Mouse (Mus musculus) right cerebral cortex, adult 2 months (tissue): ENCODE measurements at regions not wholly inside any gene's neighbourhood (a gene's known extent, or its start where the extent isn't known, plus 50 kb on each side); places are given as distances from the start of the nearest gene placed in this dataset.
A peak's percentile ranks its signal among the peaks of the same experiment; 100 is the strongest.

ENCODE experiments used
- DNase-seq, 2 experiments: peaks; one replicate each; pipeline ENCODE4 v3.0.0; 2021 to 2022; ENCODE audit warnings: low spot score in 2 of 2

DNA sequence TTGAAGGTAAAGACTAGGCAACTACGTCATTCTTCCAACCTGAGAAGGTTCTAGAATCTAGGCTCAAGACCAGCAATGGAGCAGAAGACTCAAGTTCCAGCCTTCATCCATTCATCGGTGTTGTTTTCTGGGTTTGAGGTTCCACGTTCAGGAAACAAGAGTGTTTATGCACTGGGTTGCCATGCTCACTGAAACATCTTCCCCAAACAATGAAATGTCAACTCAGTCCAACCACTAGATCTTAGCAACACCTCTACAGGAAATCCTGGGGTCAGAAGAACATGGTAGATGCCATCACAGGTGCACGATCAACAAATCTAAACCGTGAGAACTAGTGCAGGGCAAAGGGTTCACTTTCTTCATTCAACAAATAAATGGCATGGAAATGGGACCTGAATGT, 304.8 kb upstream of the Klf3 start:
- DNase-seq, result no peak

DNA sequence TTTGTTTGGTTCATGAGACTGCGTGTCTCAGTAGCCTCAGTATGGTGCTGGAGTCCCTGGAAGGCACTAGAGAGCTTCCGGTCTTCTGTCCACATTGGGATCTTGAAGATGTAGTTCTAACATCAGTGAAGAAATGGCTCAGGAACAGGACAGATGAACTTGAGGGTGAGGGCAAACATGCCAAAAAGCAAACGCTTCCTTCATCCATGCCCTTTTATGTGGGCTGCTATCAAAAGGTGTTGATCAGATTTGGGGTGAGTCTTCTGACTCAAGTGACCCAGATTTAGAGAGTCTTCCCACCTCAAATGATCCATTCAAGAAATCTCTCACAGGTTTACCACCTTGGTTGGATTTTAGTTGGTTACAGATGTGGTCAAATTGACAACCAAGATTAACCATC, 304.1 kb upstream of the Klf3 start:
- DNase-seq, result no peak

DNA sequence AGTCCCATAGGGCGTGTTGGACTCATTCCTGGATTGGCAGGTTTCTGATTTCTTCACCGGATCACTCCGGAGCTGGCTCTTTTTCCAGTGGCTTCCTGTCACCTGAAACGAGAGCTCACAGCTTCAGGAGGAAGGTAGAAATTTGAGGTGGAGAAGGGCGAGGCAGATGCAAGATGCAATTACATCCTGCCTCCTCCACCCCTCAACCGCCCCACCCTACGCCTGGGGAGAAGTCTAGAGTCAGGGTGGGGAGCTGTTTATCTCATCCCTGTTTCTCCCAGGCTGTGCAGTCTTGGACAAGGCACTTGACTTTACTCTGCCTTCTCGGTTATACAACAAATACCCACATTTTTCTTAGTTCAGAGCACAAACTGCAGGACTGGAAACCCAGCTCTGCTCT, 302.8 kb upstream of the Klf3 start:
- DNase-seq, result no peak

DNA sequence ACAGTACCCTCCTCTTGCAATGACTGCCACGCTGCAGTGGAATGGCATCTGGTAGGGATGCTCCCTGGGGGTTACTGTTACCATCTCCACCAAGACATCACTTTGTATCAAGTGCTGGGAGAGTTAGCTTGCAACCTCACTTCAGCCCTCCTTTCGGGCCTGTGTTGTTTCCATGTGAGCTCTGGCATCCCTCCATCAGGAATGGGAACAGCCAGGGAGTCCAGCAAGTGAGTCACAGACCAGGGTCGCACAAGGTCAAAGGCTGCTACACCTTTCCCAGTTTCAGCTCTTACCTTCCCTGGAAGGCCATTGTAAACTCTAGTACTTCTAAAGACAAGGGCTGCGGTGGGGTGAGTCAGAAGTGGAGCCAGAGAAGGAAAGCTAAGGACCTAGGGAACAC, 302.3 kb upstream of the Klf3 start:
- DNase-seq, result no peak

DNA sequence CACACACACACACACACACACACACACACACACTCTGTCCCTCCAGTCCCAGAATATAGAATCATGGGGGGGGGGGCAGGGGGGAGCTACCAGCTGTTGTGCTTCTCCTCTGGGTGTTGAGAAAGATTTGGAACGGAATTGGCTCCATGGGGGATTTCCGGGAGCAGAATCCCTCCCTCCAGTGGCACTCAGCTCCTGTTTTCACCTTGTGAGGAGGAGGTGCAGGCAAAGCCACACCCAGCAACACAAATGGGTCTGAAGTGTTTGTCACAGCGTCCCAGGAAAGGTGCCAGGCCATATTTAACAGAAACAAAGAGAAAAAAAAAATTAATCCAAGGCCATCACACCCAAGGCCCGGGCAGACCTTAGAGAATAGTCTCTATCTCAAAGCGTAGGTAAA, 301.4 kb upstream of the Klf3 start:
- no peak for DNase-seq

DNA sequence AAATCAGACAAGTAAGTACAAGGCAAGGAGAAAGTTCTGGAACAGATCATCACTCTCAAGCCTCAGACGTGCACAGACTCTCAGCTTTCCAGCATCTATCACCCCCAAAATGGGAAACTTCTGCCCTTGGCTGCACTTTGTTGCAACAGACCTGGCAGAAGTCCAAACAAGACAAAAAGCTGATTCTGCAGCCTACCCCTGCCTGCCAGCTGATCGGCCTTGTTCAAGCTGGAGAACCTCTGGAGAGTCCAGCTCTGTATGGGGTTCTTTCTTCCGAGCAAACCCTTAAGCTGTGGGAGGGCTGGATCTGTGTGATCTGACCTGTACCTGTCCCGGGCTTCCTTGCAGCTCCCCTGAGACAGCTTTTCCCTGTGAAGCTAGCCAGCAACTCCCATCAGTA, 299.7 kb upstream of the Klf3 start:
- DNase-seq, result peak in 1 of 2 experiments; percentile 26

DNA sequence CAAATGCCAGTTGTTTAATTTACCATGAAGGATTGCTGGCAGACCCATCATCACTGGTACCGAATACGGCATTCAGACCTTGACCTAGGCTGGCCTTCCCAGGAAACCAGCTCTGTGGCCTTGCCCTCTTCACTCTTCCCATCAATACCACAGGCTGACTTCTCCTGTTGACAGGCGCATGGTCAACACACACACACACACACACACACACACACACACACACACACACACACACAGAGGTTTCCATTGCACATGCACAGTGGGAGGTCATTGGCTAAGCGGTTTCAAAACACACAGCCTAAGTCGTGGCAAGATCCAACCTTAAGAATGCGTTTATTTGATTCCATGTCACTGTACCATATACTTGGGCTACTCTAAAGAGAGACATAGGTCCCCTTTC, 298.7 kb upstream of the Klf3 start:
- DNase-seq, result no peak

DNA sequence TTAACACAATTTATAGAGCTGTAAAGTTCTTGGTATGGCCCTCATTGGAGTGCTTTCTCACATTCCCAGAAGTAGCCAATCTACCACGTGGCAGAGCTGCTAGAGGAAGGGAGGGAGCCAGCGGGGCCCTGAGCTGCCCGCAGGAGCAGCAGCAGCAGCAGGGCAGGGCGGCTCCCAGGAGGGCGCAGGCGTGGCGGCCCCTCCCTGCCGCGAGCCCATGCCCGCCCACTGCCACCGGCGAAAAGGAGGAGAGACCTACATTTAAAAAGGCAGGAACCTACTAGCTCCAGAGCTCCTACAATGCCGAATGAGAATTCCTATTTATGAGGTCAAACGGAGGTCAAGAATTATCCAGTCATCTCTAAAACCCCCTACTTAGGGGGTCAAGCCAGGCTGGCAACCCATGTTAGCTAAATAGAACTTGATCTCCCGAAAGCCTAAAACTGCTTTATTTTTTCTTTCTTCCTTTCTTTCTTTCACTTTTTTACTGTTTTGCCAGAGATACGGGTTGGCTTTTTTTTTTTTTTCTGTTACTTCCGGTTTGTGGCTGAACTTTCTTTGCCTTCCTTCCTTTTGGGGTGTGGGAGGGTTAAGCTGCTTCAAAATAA, 297.9 kb upstream of the Klf3 start:
- DNase-seq, result peak; percentile 32 to 37

DNA sequence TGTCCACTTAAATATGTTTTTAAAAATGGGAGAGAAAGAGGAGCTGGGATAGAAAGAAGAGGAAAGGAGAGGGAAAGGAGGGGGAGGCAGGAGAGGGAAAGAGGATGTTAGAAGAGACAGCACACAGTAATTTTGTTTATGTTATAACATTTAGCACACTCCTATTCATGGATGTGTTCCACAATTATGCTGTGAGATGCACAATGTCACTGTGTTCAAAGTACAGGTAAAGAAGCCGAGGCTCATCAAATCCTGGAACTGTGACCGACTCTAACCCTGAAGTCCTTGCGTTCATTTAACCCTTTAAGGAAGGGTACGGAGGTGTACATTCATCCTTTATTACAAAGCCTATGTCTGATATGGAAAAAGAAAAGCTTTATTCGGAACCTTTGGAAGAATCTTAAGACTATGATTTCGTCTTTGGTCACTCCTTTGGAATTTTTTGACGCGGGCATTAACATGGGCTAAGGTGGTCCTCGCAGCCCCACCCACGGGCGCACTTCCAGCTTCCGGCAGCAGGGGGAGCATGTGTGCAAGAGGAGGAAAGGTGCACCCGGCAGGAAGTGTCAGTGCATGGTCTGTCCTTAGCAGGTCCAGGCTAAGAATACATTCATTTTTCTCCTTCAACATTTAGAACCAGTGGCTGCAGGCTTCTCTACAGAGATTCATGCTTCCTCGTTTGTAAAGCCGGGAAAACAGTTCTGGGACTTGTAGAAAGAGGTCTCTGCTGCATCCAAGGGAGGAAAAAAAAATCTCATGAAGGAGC, 297.2 kb upstream of the Klf3 start:
- DNase-seq, result peak; percentile 73 to 77

DNA sequence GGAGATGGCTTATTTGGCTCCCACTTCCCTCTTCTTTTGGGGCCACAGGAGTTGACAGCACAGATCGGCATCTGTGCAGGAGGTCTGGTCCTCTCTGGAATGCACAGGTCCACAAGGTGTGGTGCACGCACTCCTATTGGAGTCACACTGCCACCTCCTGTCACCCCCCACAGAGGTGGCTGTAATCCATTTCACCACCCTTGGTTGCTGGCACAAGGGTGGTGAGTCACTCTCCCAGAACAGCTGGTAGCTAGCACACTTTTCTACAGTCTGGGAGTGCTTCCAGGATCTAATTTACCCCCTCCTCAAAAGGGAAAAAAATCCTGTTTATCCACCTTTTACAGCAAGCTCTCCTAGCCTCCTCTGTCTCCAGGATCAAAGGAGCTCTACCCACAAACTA, 294.6 kb upstream of the Klf3 start:
- DNase-seq, result peak in 1 of 2 experiments; percentile 37

DNA sequence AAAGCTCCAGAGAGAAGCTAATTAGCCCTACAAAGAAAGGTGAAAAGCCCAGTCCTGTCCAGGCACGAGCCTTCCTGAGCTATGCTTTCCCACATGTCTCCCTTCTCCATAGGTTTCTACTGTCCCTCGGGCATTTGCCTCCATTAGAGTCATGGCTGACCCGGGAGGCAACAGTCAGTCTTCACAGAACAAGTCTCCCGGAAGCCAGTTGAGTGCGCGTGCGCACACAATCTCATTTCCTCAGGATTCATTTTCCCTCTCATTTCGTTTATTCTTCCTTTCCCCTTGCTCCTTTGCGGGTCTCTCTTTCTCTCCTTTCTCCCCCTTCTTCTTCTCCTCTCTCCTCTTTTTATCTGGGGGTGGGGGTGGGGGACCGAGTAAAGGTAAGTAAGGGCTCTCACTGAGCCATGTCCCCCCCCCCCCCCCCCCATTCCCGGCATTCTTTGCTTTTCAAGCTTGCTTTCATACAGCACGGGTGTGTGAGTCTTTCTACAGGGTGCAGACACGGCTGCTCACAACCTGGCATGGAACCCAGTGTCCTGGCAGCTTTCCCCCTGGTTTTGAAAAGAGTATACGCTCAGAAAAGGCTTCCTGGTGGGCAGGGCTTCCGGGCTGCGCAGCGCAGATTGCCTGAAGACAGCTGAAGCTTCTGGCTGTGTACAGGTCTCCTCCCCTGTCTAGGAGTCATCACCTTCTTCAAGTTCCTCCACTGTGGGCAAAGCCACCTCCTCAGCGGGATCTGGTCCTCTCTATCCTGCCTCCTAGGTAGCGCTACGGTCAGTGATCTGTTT, 289.8 kb upstream of the Klf3 start:
- DNase-seq, result peak; percentile 56 to 57

DNA sequence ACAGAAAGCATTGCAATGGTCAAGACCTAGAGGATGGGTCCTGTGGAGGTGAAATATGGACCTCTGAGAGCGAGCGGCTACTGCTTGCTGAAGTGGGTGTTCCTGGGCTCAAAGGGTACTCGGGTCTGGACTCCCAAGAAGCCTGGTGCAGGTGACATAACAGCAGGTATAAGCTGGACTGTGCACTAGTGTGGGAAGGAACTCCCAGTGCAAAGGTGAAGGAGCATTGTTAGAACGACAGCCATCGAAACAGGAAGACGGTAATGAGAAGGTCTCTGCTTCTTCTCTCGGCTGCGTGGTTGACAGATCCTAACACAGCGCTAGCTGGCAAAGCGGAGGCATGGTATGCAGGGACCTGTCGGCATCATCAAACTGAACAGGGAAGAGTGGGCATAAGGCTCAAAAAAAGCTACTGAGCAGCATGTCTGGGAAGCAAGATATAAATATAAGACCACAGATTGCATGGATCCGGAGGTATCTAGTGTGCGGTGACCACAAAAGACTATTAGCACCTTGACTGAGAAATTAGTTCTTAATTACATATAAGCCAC, 287.0 kb upstream of the Klf3 start:
- peak in 1 of 2 experiments; percentile 17 for DNase-seq

DNA sequence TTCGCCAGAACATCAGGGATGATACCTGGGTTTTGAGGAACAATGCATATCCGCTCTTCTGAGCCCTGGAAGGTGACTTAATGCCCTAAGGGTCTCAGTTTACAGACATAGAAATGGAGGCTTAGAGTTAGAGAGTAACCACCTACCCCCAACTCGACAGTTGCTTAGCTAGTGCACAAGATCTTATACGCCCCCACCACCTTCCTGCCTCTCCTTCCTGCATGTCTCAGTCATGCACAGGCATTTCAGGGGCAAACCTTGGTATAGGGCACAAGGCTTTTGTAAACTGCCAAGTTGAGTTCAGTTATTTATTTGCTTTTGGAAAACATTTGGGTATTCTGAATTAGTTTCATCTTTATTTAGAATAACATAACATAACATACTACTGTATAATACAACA, 285.9 kb upstream of the Klf3 start:
- DNase-seq, result no peak

DNA sequence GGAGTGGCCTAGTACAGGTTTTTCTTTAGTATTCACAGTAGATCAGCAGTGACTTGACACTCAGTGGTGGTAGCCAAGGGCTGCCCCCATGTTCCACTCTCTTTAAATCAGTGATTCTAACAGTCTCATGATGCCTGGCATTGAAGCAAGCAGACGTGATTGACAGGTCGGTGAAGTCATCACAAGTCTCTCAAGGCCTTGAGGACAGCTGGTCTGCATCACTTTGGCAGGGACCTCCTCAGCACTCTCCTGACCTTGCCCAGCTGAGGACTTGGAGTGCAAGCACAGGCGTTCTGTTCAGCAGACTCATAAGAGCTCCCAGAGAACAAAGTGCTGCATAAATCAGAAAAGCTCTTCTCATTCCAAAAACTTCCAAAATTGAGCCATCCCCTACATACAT, 285.4 kb upstream of the Klf3 start:
- DNase-seq, result no peak

DNA sequence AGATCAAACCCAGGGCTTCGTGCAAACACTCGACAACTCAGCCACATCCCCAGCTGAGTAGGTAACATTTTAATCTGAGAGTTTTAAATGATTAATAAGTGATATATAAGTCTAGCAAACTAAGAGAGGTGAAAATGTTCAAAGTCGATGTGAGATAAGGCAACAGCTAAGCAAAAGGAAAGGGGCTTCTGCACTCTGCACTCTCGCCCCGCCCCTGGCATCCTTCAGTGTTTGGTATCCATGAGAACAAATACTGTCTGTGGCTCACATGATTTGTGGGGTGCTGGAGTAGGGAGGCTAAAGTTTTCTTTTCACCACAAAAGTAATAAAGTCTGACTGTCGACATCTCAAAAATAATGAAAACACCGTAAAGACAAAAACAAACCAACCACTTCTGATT, 284.2 kb upstream of the Klf3 start:
- no peak for DNase-seq

DNA sequence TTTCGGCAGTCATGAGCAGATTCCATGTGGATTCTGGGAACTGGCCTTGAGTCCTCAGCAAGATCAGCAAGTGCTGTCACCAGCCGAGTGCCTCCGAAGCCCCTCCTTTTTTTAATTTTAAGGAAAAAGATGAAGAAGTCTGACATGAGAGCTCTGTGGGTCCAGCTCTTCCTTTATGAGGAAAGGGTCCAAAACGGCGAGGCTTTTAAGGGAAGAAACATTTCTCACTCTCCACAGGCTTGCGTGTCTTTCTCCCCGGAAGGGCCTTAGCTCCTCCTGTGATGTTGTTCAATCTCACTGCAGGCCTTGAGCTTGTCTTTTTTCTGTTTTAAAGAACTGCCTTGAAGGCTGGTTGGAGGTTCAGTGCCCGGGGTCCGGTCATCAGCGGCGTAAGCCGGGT, 283.5 kb upstream of the Klf3 start:
- no peak for DNase-seq

DNA sequence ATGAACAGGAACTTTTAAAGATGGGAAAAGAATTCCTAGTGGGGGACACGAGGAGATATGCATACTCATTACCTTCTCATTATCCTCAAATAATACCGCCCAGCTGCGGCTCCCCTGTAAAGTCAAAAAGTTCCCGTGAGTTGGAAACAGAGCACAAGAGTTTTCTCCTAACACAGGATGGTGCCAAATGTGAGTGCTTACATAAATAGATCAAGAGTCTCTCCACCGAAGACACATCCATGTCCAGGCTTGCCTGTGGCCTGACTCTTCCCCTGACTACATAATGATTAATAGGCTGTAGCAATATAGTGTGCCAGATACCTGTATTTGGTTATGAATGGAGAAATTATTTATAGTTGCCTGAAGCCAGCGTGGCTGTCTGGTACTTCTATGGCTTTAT, 281.8 kb upstream of the Klf3 start:
- DNase-seq, result no peak

DNA sequence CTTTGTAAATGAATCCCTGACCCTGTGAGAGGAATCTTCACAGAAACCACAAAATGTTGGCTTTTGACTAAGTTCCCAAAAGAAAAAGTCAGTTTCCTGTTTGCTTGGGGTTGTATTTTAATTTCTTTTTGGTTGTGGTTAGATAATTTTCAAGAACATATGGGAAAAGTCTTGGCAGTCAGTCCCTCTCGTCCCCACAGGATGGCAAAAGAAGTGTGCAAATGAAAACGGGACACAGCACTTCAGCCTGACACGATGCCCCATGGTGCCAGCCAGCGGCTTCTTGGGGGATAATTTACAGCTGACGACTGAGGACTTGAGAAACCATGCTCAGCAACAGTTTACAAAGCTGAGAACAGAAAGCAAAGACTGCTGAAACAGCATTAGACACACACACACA, 281.2 kb upstream of the Klf3 start:
- DNase-seq, result no peak

DNA sequence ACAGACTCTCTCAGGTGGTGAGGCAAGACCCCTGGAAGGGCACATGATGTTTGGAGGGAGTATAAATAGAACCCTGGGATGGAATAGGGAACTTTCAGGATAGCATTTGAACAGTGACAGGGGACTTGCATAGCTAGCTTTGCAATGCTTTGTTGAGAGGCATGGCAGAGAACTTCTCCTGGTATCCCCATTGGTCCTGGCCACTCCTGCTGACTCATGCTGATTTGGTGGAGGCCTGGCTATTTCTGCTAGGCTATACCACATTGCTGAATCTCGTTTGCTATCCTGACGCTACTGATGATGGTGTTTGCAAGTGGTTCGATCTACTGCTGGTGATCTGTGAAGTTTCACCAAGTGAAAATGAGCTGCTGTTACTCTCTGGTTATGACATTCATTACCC, 276.7 kb upstream of the Klf3 start:
- DNase-seq, result no peak

DNA sequence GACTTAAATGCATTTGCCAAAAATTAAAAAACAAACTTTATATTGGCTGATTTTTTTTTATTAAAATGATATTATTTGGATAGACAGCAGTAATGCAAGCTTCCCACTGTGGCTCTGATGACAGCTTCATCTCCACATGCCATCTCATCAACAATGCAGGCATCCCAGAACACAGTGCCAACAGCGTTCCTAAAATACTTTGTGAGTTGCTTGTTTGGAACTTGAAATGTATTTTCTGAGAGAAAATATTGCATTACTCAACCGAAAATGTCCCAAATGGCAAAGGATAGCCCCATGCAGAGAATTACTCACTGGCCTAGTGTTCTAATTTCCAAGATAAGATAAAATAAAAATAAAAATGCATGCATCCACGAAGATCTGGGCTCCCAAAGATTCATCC, 275.2 kb upstream of the Klf3 start:
- DNase-seq, result no peak

DNA sequence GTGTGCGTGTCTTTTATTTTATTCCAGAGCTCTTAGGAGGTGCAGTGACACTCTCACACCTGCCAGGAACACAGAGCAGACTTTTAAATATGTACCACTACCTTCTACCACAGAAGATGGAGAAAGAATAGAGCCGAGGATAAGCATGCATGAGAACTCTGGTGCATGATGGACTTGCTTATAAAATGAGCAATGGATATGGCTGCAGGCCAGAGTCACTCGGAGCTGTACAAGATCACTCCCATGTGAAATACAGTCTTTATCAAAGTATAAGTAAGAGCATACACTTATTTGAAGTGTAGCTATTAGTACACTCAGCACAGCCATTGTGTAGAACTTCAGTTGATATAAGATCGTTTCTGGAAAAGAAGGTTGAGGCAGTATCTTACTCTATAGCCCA, 268.8 kb upstream of the Klf3 start:
- DNase-seq, result no peak

DNA sequence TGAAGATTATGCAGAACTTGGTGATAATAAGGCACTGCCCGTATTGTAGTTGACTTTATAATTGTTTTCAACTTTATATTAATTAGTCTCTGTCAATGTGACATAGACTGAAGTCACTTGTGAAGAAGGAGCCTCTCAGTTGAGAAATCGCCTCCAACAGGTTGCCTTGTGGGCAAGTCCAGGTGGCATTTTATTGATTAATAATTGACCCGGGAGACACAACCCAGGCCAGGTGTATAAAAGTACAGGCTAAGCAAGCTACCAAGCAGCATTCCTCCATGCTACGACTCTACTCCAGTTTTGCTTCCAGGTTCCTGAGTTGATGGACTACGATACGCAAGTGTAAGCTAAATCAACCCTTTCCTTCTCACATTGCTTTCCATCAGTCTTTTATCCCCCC, 268.2 kb upstream of the Klf3 start:
- no peak for DNase-seq

DNA sequence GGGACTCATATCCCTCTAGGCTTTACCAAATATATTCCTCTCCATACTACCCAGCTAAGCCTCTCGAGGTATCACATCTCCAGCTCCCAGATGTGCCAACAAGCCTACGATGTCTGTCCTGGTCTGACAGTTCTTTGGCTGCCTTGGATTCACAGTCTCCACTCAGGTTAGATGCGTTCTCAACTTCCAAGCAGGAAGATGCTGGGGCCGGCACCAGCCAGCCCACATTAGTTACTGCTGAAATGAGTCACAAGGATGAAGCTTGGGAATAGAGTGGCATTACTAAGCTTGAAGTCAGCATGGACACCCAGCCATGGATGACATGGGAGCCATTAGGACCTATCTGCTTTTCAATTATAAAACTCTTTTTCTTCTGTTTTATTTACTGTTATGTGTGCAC, 267.6 kb upstream of the Klf3 start:
- no peak for DNase-seq
